ENCODE assay signal across 13 mouse cellular contexts in genomic region chr15:101187907-101188306, GRCm38 (mm10). TPM values are rescaled to one million over a fixed set of nuclear protein-coding genes. Genes with fewer than 3 reads are reported as not detected.
DNase-seq lines count a peak whose midpoint lies in the region; ATAC-seq and TF ChIP-seq lines count a peak whose summit lies in the region.
"Had no signal": no experiment of that assay in that cellular context is flagged by ENCODE, and none has a peak within 500 bp of the region (broad histone marks: within the 10 kb centered on the region; RNA-seq: fewer than 3 reads in every experiment).

No protein-coding gene starts in this region.

- no peak overlapping the region for H3K27ac ChIP-seq in midbrain, postnatal 0 days (ENCODE audit: low read depth, low read length)
- H3K27ac ChIP-seq in midbrain, embryonic 14.5 days (replicated peaks; ENCODE audit: low read depth, low read length), result no peak overlapping the region
- H3K27ac ChIP-seq: embryonic facial prominence, embryonic 10.5 days had no signal

- peak; percentile 48 for DNase-seq in kidney, adult 18-20 months
- DNase-seq in kidney, adult 9 months, result no peak
- no peak for DNase-seq in midbrain, postnatal 0 days (ENCODE audit: low spot score)
- no peak for DNase-seq in midbrain, embryonic 14.5 days
- DNase-seq in brain, embryonic 14.5 days (ENCODE audit: low read depth), result no peak
- peak; percentile 64 for DNase-seq in splenic B cell, adult 2 months (ENCODE audit: low read depth, low spot score)
- no peak for DNase-seq in frontal cortex, postnatal 10 days (ENCODE audit: low spot score in 2 of 2)
- DNase-seq in frontal cortex, postnatal 14 days (ENCODE audit: low spot score in 2 of 2), result no peak
- DNase-seq: cerebellum, adult 9-10 months; gastrocnemius, postnatal 14 days; left cerebral cortex, postnatal 4 days; right cerebral cortex, postnatal 4 days had no signal

- no peaks in the 10 kb centered on the region for H3K4me1 ChIP-seq in midbrain, postnatal 0 days (ENCODE audit: insufficient read depth, low read length)
- H3K4me1 ChIP-seq in midbrain, embryonic 14.5 days (ENCODE audit: control insufficient read depth, insufficient read depth, low read length), result peaks cover 15% of the 10 kb centered on the region; the same call in 1 of the 2 replicates

- 91% methylated on average over 5 of the region's 5 CpGs for WGBS in midbrain, postnatal 0 days
- 87% methylated on average over 5 of the region's 5 CpGs for WGBS in midbrain, embryonic 14.5 days

- no peak overlapping the region for H3K9ac ChIP-seq in midbrain, postnatal 0 days (replicated peaks; ENCODE audit: low read length, poor library complexity, severe bottlenecking)
- H3K9ac ChIP-seq in midbrain, embryonic 14.5 days (replicated peaks; ENCODE audit: low read length), result no peak overlapping the region

- H3K4me3 ChIP-seq in midbrain, postnatal 0 days (ENCODE audit: low read depth, low read length), result no peak overlapping the region
- H3K4me3 ChIP-seq in midbrain, embryonic 14.5 days (replicated peaks; ENCODE audit: low read depth, low read length), result no peak overlapping the region
- H3K4me3 ChIP-seq: embryonic facial prominence, embryonic 10.5 days had no signal

- H3K4me2 ChIP-seq in midbrain, postnatal 0 days (ENCODE audit: low read depth, low read length, poor library complexity, severe bottlenecking), result no peak overlapping the region
- no peak overlapping the region for H3K4me2 ChIP-seq in midbrain, embryonic 14.5 days (ENCODE audit: low read length)

- no peak for TF ChIP-seq POLR2A in brain, embryonic 14.5 days (IDR thresholded peaks at IDR 0.05; ENCODE audit: borderline replicate concordance, extremely low read depth, insufficient read depth, insufficient read length, poor library complexity, severe bottlenecking)

- H3K36me3 ChIP-seq in midbrain, postnatal 0 days (ENCODE audit: insufficient read depth, low read length), result peaks cover 8% of the 10 kb centered on the region; the same call in 1 of the 2 replicates
- peaks cover 10% of the 10 kb centered on the region; the same call in 1 of the 2 replicates for H3K36me3 ChIP-seq in midbrain, embryonic 14.5 days (ENCODE audit: control insufficient read depth, insufficient read depth, low read length)
- no peaks in the 10 kb centered on the region; the same call in 1 of the 2 replicates for H3K36me3 ChIP-seq in splenic B cell, adult 2 months (ENCODE audit: control insufficient read depth, insufficient read depth, low read length, poor library complexity, severe bottlenecking)

- ATAC-seq in midbrain, postnatal 0 days (ENCODE audit: low FRiP score), result no peak
- no peak for ATAC-seq in midbrain, embryonic 14.5 days (ENCODE audit: low FRiP score, low TSS enrichment)

- TF ChIP-seq CTCF in midbrain, postnatal 0 days (IDR thresholded peaks at IDR 0.05), result peak; percentile 52
- peak; percentile 11; the same call in 1 of the 2 replicates for TF ChIP-seq CTCF in brain, embryonic 14.5 days (IDR thresholded peaks at IDR 0.05; ENCODE audit: borderline replicate concordance, extremely low read depth, insufficient read depth, insufficient read length)

- no peaks in the 10 kb centered on the region for H3K27me3 ChIP-seq in midbrain, postnatal 0 days (ENCODE audit: insufficient read depth, low read length)
- no peaks in the 10 kb centered on the region for H3K27me3 ChIP-seq in midbrain, embryonic 14.5 days (ENCODE audit: control insufficient read depth, insufficient read depth, low read length)
- H3K27me3 ChIP-seq in splenic B cell, adult 2 months (ENCODE audit: control insufficient read depth, insufficient read depth, low read length, poor library complexity, severe bottlenecking), result no peaks in the 10 kb centered on the region

- H3K9me3 ChIP-seq in midbrain, postnatal 0 days (ENCODE audit: low read length), result no peaks in the 10 kb centered on the region
- H3K9me3 ChIP-seq in midbrain, embryonic 14.5 days (ENCODE audit: control insufficient read depth, low read length), result no peaks in the 10 kb centered on the region
- H3K9me3 ChIP-seq: embryonic facial prominence, embryonic 10.5 days had no signal

RNA-seq across cellular contexts. Expression of gene Acvr1b, which starts 14.0 kb away (rescaled TPM):
- 77.8 and 86.8 TPM in 2 replicates for total RNA-seq in midbrain, postnatal 0 days (2014; rRNA removed)
- polyA plus RNA-seq in midbrain, postnatal 0 days (2015; fragmentation: Nextera tagmentation; extraction: Ambion mirVana), result 15.2 and 15.8 TPM in 2 replicates
- polyA plus RNA-seq in midbrain, embryonic 14.5 days (2014; fragmentation: Nextera tagmentation; extraction: Ambion mirVana), result 30.4 and 39.0 TPM in 2 replicates
- polyA plus RNA-seq in brain, embryonic 14.5 days (2012; rRNA removed), result 62.5 and 75.3 TPM in 2 replicates

RNA-seq across cellular contexts. Expression of gene Grasp, which starts 36.1 kb away (rescaled TPM):
- 6.3 and 7.7 TPM in 2 replicates for total RNA-seq in midbrain, postnatal 0 days (2014; rRNA removed)
- 1.8 and 1.9 TPM in 2 replicates for polyA plus RNA-seq in midbrain, postnatal 0 days (2015; fragmentation: Nextera tagmentation; extraction: Ambion mirVana)
- 0.93 and 0.97 TPM in 2 replicates for polyA plus RNA-seq in midbrain, embryonic 14.5 days (2014; fragmentation: Nextera tagmentation; extraction: Ambion mirVana)
- 4.9 and 6.5 TPM in 2 replicates for polyA plus RNA-seq in brain, embryonic 14.5 days (2012; rRNA removed)

RNA-seq across cellular contexts. Expression of gene Acvrl1, which starts 59.6 kb away (rescaled TPM):
- 8.4 and 11.2 TPM in 2 replicates for total RNA-seq in midbrain, postnatal 0 days (2014; rRNA removed)
- 6.1 and 6.7 TPM in 2 replicates for polyA plus RNA-seq in midbrain, postnatal 0 days (2015; fragmentation: Nextera tagmentation; extraction: Ambion mirVana)
- 3.3 and 4.4 TPM in 2 replicates for polyA plus RNA-seq in midbrain, embryonic 14.5 days (2014; fragmentation: Nextera tagmentation; extraction: Ambion mirVana)
- 8.5 and 11.6 TPM in 2 replicates for polyA plus RNA-seq in brain, embryonic 14.5 days (2012; rRNA removed)

Comparison
In these comparisons a context has a peak if more than half of its experiments do, and no peak if none do; other contexts are left out.
1. DNase-seq: peak in kidney, adult 18-20 months (single experiment) and splenic B cell, adult 2 months (single experiment); none in kidney, adult 9 months (single experiment), midbrain, postnatal 0 days (single experiment), midbrain, embryonic 14.5 days (single experiment), brain, embryonic 14.5 days (single experiment), frontal cortex, postnatal 10 days (0 of 2) and frontal cortex, postnatal 14 days (0 of 2).